Mouse (Mus musculus): ENCODE measurements around the gene Bptf. TPM values are rescaled to one million over a fixed set of nuclear protein-coding genes. Genes with fewer than 3 reads are reported as not detected.
"Not testable (repeated sequence)": the region's sequence is repeated elsewhere in the genome, so short reads cannot be mapped to it uniquely, and the experiment has no call there.

Bptf gene
- total RNA-seq, 2 experiments from 2014 or later: 40.7 to 44.7 TPM

- peak in 1 of 2 experiments; percentile 40 for DNase-seq
Observed at GRCm38 (mm10) chr11:107117789-107118188, 14.1 kb downstream of the Bptf start.

GRCm38 (mm10) chr11:107113881-107114557 lies 17.9 kb downstream of the Bptf start:
- no peak for DNase-seq

- DNase-seq: peak in 1 of 2 experiments; percentile 50
Observed at GRCm38 (mm10) chr11:107113112-107113511, 18.8 kb downstream of the Bptf start.

- no peak for DNase-seq
Observed at GRCm38 (mm10) chr11:107109669-107110068, 22.3 kb downstream of the Bptf start.

- no peak for DNase-seq
Observed at GRCm38 (mm10) chr11:107108892-107109291, 23.0 kb downstream of the Bptf start.

- no peak for DNase-seq
Observed at GRCm38 (mm10) chr11:107107725-107108078, 24.2 kb downstream of the Bptf start.

GRCm38 (mm10) chr11:107106978-107107724 lies 24.8 kb downstream of the Bptf start:
- DNase-seq: no peak

GRCm38 (mm10) chr11:107106461-107106860 lies 25.5 kb downstream of the Bptf start:
- DNase-seq: no peak

GRCm38 (mm10) chr11:107105227-107105626 lies 26.7 kb downstream of the Bptf start:
- DNase-seq: peak; percentile 74 to 75

- DNase-seq: no peak
Observed at GRCm38 (mm10) chr11:107103736-107104135, 28.2 kb downstream of the Bptf start.

- no peak for DNase-seq
Observed at GRCm38 (mm10) chr11:107103224-107103589, 28.7 kb downstream of the Bptf start.

GRCm38 (mm10) chr11:107102465-107103223 lies 29.3 kb downstream of the Bptf start:
- DNase-seq: peak in 1 of 2 experiments; percentile 31

- DNase-seq: no peak
Observed at GRCm38 (mm10) chr11:107096973-107097372, 35.0 kb downstream of the Bptf start.

GRCm38 (mm10) chr11:107093871-107094270 lies 38.1 kb downstream of the Bptf start:
- DNase-seq: no peak

- DNase-seq: no peak
Observed at GRCm38 (mm10) chr11:107092637-107093036, 39.3 kb downstream of the Bptf start.

- DNase-seq: no peak
Observed at GRCm38 (mm10) chr11:107085866-107086265, 46.1 kb downstream of the Bptf start.

- no peak for DNase-seq
Observed at GRCm38 (mm10) chr11:107083480-107083879, 48.4 kb downstream of the Bptf start.

GRCm38 (mm10) chr11:107065216-107065785 lies 66.6 kb downstream of the Bptf start:
- DNase-seq: peak; percentile 25 to 66

GRCm38 (mm10) chr11:107064590-107064989 lies 67.3 kb downstream of the Bptf start:
- no peak for DNase-seq

- DNase-seq: no peak
Observed at GRCm38 (mm10) chr11:107063067-107063466, 68.9 kb downstream of the Bptf start.

GRCm38 (mm10) chr11:107060941-107061340 lies 71.0 kb downstream of the Bptf start:
- no peak for DNase-seq

GRCm38 (mm10) chr11:107059634-107060033 lies 72.3 kb downstream of the Bptf start:
- not testable (repeated sequence) for DNase-seq

- peak in 1 of 2 experiments; percentile 35 for DNase-seq
Observed at GRCm38 (mm10) chr11:107057391-107057790, 74.5 kb downstream of the Bptf start.

All from adrenal gland, postnatal 36 days (tissue).